Mouse (Mus musculus) heart, embryonic 14.5 days (tissue): ENCODE measurements at regions not wholly inside any gene's neighbourhood (a gene's known extent, or its start where the extent isn't known, plus 50 kb on each side); places are given as distances from the start of the nearest gene placed in this dataset.

ENCODE experiments used
- ATAC-seq: fragments of 200-750 bp; cut with Nextera tagmentation; 2 replicates; pipeline ENCODE4 v1.8.0; 2017; ENCODE audit warnings: low read depth, moderate TSS enrichment; ENCODE audit not compliant: insufficient number of reproducible peaks, insufficient read depth, low FRiP score
- H3K27ac ChIP-seq, 2 experiments: fragments of 200-500 bp in 1 of 2; fragments of 300-500 bp in 1 of 2; sonication (generic) in 1 of 2; replicated peaks in 1 of 2; 2 replicates each; pipeline ENCODE4 v1.5.1; 2012 to 2014; ENCODE audit warnings: low read depth in 2 of 2, low read length in 2 of 2, control low read depth in 1 of 2, mild to moderate bottlenecking in 1 of 2, mixed read lengths in 1 of 2; ENCODE audit not compliant: control insufficient read depth in 1 of 2, insufficient read depth in 1 of 2
- H3K27me3 ChIP-seq: fragments of 300-500 bp; sonication (generic); 2 replicates; pipeline ENCODE4 v1.6.1; 2014; ENCODE audit warnings: mild to moderate bottlenecking, low read length, control low read depth; ENCODE audit not compliant: control insufficient read depth, insufficient read depth
- H3K36me3 ChIP-seq: fragments of 300-500 bp; sonication (generic); 2 replicates; pipeline ENCODE4 v1.6.1; 2014; ENCODE audit warnings: mild to moderate bottlenecking, control low read depth, low read length, mixed read lengths; ENCODE audit not compliant: control insufficient read depth, insufficient read depth
- H3K4me1 ChIP-seq, 2 experiments: fragments of 200-500 bp in 1 of 2; fragments of 300-500 bp in 1 of 2; sonication (generic) in 1 of 2; 2 replicates each; pipeline ENCODE4 v1.6.1; 2012 to 2014; ENCODE audit warnings: low read length in 2 of 2, control low read depth in 1 of 2, mixed read lengths in 1 of 2; ENCODE audit not compliant: control insufficient read depth in 2 of 2, insufficient read depth in 2 of 2
- H3K4me2 ChIP-seq: fragments of 300-500 bp; sonication (generic); 2 replicates; pipeline ENCODE4 v1.6.1; 2014; ENCODE audit warnings: mild to moderate bottlenecking, low read length
- H3K4me3 ChIP-seq, 2 experiments: fragments of 200-500 bp in 1 of 2; fragments of 300-500 bp in 1 of 2; sonication (generic) in 1 of 2; 2 replicates each; pipeline ENCODE4 v1.5.1; 2012 to 2014; ENCODE audit warnings: low read length in 2 of 2, mild to moderate bottlenecking in 2 of 2, control low read depth in 1 of 2, low read depth in 1 of 2, moderate library complexity in 1 of 2; ENCODE audit not compliant: control insufficient read depth in 1 of 2, insufficient read depth in 1 of 2
- H3K9ac ChIP-seq: fragments of 300-500 bp; sonication (generic); 2 replicates; pipeline ENCODE4 v1.6.1; 2014; ENCODE audit warnings: mild to moderate bottlenecking, low read length
- H3K9me3 ChIP-seq: fragments of 300-500 bp; sonication (generic); 2 replicates; pipeline ENCODE4 v1.6.1; 2016; ENCODE audit warnings: low read length, control low read depth; ENCODE audit not compliant: control insufficient read depth
- WGBS: fragments of 180-500 bp; shearing (Covaris S2); extraction: QIAGEN DNeasy Blood & Tissue Kit; methylation state at CpG from one replicate; pipeline ENCODE4 v1.1.7; 2014; 5-methylcytosine and 5-hydroxymethylcytosine counted together

DNA sequence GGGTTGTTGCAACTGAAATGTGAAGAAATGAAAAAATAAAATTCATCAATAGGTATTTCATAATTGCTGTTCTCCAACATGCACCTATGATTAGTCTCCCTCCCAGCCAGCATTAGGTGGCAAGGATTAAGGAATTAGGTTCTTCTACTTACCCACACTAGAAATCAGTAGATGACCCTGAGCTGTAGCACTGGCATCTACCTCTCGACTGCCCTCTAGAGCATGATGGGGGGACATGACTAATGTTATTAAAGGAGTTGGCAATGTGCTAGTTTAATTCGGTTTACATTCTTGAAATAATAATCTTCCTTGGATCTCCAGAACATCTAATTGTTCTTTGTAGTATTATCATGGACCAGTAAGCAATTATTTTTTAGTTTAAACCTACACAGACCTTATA is 370.9 kb downstream of the Dcdc2c start:
- H3K27me3 ChIP-seq = no peaks in the 10 kb centered on the region
- ATAC-seq = no peak
- H3K4me3 ChIP-seq = no peak overlapping the region
- H3K4me2 ChIP-seq = no peak overlapping the region
- 58% methylated on average over 2 of the region's 2 CpGs for WGBS
- no peaks in the 10 kb centered on the region for H3K9me3 ChIP-seq
- H3K9ac ChIP-seq = no peak overlapping the region
- H3K36me3 ChIP-seq = no peaks in the 10 kb centered on the region
- H3K4me1 ChIP-seq = no peaks in the 10 kb centered on the region
- H3K27ac ChIP-seq = no peak overlapping the region

DNA sequence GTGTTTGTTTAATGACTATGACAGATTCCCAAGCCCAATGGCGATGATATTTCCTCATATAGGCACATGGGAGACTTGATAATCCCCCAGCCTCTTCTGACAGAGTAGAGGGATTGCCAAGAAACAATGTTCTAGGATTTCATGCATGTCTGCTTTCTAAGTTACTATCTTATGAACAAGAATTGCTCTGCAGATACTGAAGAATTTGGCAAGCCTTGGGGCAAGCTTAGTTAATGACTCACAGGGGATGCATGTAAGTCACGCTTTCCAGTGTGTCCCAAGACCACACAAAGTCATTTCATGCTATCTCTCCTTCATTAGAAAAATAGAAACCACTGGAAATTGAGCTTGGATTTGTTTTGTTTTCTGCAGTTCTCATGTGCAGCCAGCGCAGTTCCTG is 376.2 kb downstream of the Dcdc2c start:
- no peak overlapping the region for H3K9ac ChIP-seq
- H3K4me2 ChIP-seq = no peak overlapping the region
- H3K9me3 ChIP-seq = no peaks in the 10 kb centered on the region
- 34% methylated on average over 3 of the region's 3 CpGs for WGBS
- no peak overlapping the region for H3K27ac ChIP-seq
- ATAC-seq = no peak
- H3K4me1 ChIP-seq = no peaks in the 10 kb centered on the region
- no peaks in the 10 kb centered on the region for H3K36me3 ChIP-seq
- H3K27me3 ChIP-seq = no peaks in the 10 kb centered on the region
- no peak overlapping the region for H3K4me3 ChIP-seq

DNA sequence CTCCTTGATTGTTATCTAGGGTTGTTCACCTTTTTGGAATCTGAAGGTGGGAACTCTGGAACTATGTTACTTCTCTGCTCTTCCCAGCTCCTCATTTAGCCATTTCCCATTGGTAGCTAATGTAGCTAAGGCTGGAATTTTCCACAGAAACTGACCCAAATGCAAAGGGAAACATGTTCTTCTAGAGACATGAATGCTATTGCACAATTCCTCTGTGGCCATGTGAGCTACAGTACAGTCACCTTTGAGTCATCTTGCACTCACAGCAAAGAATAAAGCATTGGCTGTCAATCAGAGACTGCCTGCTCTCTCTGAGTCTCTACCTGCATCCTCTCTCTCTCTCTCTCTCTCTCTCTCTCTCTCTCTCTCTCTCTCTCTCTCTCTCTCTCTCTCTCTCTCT is 378.1 kb downstream of the Dcdc2c start:
- no peak overlapping the region for H3K27ac ChIP-seq
- no peak for ATAC-seq
- H3K4me2 ChIP-seq = no peak overlapping the region
- no peaks in the 10 kb centered on the region for H3K36me3 ChIP-seq
- no peaks in the 10 kb centered on the region for H3K27me3 ChIP-seq
- H3K4me3 ChIP-seq = no peak overlapping the region
- no peaks in the 10 kb centered on the region for H3K9me3 ChIP-seq
- no peak overlapping the region for H3K9ac ChIP-seq
- H3K4me1 ChIP-seq = no peaks in the 10 kb centered on the region

DNA sequence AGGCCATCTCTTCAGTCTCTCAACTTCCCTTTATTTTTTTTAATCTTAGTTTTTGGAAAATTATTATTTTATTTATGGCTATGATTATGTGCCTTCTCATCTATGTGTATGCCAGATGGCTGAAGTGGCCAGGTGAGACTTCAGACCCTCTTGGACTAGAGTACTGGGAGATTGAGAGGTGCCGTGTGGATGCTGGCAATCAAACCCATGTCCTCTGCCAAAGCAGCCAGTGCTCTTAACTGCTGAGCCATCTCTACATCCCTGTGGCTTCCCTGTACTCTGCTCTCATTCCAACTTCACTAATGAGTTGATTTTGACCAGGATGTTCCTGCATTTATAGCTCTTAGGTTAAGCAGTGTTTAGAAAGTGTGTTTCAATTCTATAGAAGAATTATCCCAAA is 393.4 kb downstream of the Dcdc2c start:
- H3K27ac ChIP-seq = no peak overlapping the region
- no peaks in the 10 kb centered on the region for H3K36me3 ChIP-seq
- no peaks in the 10 kb centered on the region for H3K4me1 ChIP-seq
- 63% methylated on average over 1 of the region's 1 CpGs for WGBS
- H3K4me3 ChIP-seq = no peak overlapping the region
- H3K27me3 ChIP-seq = no peaks in the 10 kb centered on the region
- no peaks in the 10 kb centered on the region for H3K9me3 ChIP-seq
- H3K4me2 ChIP-seq = no peak overlapping the region
- no peak overlapping the region for H3K9ac ChIP-seq
- no peak for ATAC-seq

DNA sequence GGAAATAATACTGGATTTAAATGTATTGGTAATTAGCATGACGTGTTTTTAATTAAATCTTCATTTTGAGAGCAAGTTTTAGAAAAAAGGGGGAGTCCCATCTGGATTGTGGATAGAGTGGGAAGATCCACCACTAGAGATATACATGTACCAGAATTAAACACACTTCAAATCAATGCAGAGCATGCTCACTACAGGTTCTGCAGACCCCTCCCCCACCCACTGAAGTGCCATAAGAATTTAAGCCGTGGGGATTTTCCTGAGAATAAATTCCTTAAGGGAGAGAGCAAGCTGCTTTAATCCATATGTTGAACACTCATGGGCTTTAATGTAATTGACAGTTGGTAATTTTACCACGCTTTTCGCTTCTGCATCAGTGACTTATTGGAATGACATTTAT is 401.4 kb downstream of the Dcdc2c start:
- Histone ChIP-seq H3K4me2 (no peak overlapping the region), H3K36me3 (no peaks in the 10 kb centered on the region), H3K9ac (no peak overlapping the region), H3K27me3 (no peaks in the 10 kb centered on the region), H3K4me1 (no peaks in the 10 kb centered on the region), H3K4me3 (no peak overlapping the region), H3K27ac (no peak overlapping the region), H3K9me3 (no peaks in the 10 kb centered on the region)
- ATAC-seq = no peak
- WGBS = 72% methylated on average over 4 of the region's 4 CpGs

DNA sequence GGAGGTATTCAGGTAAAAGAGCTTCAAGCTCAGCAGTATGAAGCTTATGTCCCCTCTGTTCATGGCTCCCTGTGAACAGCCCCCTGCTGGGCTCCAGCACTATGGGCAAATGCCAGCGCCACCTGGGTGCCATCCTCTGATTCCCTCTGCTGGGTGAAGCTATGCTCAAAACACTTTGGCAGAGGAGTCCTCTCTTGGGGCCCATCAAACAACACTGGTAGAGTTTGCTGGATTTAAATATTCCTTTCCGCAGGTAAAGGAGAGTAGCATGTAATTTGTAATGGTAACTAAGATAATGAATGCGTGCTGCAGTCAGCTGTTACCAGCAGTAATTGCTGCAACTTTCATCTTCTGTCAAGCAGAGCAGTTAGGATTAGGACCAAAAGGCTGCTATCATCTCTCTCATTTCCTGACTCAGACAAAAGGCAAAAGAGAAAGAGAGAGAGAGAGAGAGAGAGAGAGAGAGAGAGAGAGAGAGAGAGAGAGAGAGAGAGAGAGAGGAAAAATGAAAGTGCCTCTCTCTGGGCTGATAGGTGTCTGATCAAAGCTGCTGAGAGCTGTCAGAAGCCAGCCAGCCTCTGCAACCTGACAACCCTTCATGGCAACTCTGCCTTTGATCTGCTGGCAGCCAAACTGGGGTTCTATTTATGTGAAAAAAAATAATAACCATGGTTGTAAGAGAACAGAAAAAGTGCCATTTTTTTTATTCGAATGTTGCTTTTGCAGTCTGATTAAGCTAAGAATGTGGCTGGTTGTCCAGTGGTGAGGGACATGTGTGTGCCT is 416.2 kb downstream of the Dcdc2c start:
- no peaks in the 10 kb centered on the region for H3K27me3 ChIP-seq
- H3K27ac ChIP-seq = no peak overlapping the region
- no peak for ATAC-seq
- H3K9me3 ChIP-seq = no peaks in the 10 kb centered on the region
- H3K4me1 ChIP-seq = 0 out of 4 replicates have a peak, but pooled peaks cover 0 to 2% of the 10 kb centered on the region in 2 experiments
- WGBS = 60% methylated on average over 4 of the region's 4 CpGs
- H3K36me3 ChIP-seq = no peaks in the 10 kb centered on the region
- H3K9ac ChIP-seq = no peak overlapping the region
- H3K4me2 ChIP-seq = no peak overlapping the region
- H3K4me3 ChIP-seq = no peak overlapping the region

DNA sequence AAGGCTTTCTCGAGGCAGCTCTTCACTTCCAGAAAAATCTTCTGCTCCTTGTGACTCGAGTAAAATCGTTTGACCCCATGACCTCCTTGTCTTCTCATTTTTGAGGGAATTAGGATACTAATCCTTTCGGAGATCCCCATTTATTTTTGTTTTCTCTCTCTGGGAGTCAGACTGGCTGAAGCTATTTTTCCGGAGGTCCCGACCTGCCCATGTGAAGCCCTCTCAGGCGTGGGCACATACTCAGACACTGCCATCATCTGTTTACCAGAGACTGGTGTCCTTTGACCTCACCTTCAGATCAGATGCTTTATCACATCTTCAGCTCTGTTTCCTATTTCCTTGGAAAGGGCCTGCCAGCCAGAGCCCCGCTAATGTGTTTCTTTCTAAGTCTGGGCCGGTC is 429.4 kb downstream of the Dcdc2c start:
- Histone ChIP-seq H3K4me2 (no peak overlapping the region), H3K36me3 (no peaks in the 10 kb centered on the region), H3K4me1 (no peaks in the 10 kb centered on the region), H3K27ac (no peak overlapping the region), H3K4me3 (no peak overlapping the region), H3K27me3 (no peaks in the 10 kb centered on the region), H3K9ac (no peak overlapping the region), H3K9me3 (no peaks in the 10 kb centered on the region)
- 36% methylated on average over 9 of the region's 9 CpGs for WGBS
- no peak for ATAC-seq

DNA sequence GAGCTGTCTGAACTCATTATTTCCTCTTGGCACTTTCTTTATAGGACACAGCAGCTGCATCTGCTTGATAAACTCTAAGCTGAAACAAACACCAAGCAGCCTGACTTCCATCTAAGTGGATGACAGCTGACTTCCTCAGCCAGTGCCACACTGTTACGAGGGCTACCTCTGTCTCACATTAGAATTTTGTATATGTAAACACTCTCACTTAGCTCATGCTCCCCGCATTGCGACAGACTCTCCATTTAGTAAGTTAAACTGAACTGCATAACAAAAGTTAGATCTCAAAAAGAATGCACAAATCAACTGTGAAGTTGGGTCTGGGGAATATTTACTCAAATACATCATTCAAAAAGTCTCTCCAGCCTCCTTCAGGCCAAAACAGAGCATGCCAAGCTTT is 432.1 kb downstream of the Dcdc2c start:
- ATAC-seq = no peak; the same call in 1 of the 2 replicates

More for the DNA sequence above, 432.1 kb downstream of the Dcdc2c start:
- Histone ChIP-seq H3K27ac (no peak overlapping the region), H3K4me1 (no peaks in the 10 kb centered on the region), H3K36me3 (no peaks in the 10 kb centered on the region), H3K9ac (no peak overlapping the region), H3K4me2 (no peak overlapping the region), H3K27me3 (no peaks in the 10 kb centered on the region), H3K9me3 (no peaks in the 10 kb centered on the region), H3K4me3 (no peak overlapping the region)
- 52% methylated on average over 3 of the region's 3 CpGs for WGBS
